Mouse (Mus musculus) lung, postnatal 0 days (tissue): ENCODE results near the gene Yipf3. TPM values are rescaled to one million over a fixed set of nuclear protein-coding genes. Genes with fewer than 3 reads are reported as not detected.

ENCODE experiments used
- ATAC-seq: fragments of 200-750 bp; cut with Nextera tagmentation; 2 replicates; pipeline ENCODE4 v1.8.0; 2017; ENCODE audit warnings: moderate library complexity
- DNase-seq: peaks from one replicate; pipeline ENCODE4 v3.0.0-alpha.2; 2016; ENCODE audit warnings: low spot score
- H3K27ac ChIP-seq: fragments of 300-500 bp; sonication (generic); 2 replicates; pipeline ENCODE4 v1.5.1; 2014; ENCODE audit warnings: antibody characterized with exemption, mild to moderate bottlenecking, low read length, mixed read lengths
- H3K27me3 ChIP-seq: fragments of 300-500 bp; sonication (generic); replicated peaks from 2 replicates; pipeline ENCODE4 v1.6.1; 2014; ENCODE audit warnings: low read length, mixed read lengths; ENCODE audit not compliant: insufficient read depth
- H3K36me3 ChIP-seq: fragments of 300-500 bp; sonication (generic); 2 replicates; pipeline ENCODE4 v1.6.1; 2014; ENCODE audit warnings: low read length, mixed read lengths; ENCODE audit not compliant: insufficient read depth
- H3K4me1 ChIP-seq: fragments of 300-500 bp; sonication (generic); 2 replicates; pipeline ENCODE4 v1.6.1; 2014; ENCODE audit warnings: antibody characterized with exemption, low read depth, low read length, mixed read lengths; ENCODE audit not compliant: insufficient read depth
- H3K4me2 ChIP-seq: fragments of 300-500 bp; sonication (generic); replicated peaks from 2 replicates; pipeline ENCODE4 v1.6.1; 2014; ENCODE audit warnings: low read depth, mild to moderate bottlenecking, low read length, moderate library complexity, mixed read lengths
- H3K4me3 ChIP-seq: fragments of 300-500 bp; sonication (generic); 2 replicates; pipeline ENCODE4 v1.5.1; 2014; ENCODE audit warnings: low read depth, low read length
- H3K9ac ChIP-seq: fragments of 300-500 bp; sonication (generic); replicated peaks from 2 replicates; pipeline ENCODE4 v1.6.1; 2014; ENCODE audit warnings: low read depth, mild to moderate bottlenecking
- H3K9me3 ChIP-seq: fragments of 300-500 bp; sonication (generic); 2 replicates; pipeline ENCODE4 v1.6.1; 2016; ENCODE audit warnings: low read length, mixed read lengths
- CTCF ChIP-seq: IDR thresholded peaks from 2 replicates; pipeline ENCODE4 v1.5.1; 2016; ENCODE audit warnings: antibody characterized with exemption, mild to moderate bottlenecking
- EP300 ChIP-seq: IDR thresholded peaks from 2 replicates; pipeline ENCODE4 v1.6.1; 2016; ENCODE audit warnings: antibody characterized with exemption, mild to moderate bottlenecking, control low read depth
- WGBS: fragments of 180-500 bp; shearing (Covaris S2); extraction: QIAGEN DNeasy Blood & Tissue Kit; methylation state at CpG from one replicate; pipeline ENCODE4 v1.1.7; 2014; 5-methylcytosine and 5-hydroxymethylcytosine counted together
- polyA plus RNA-seq: library from polyadenylated mRNA; unstranded; fragments of >200 nt; fragmentation: Nextera tagmentation; extraction: Ambion mirVana; gene quantifications from 2 replicates; pipeline ENCODE4 v1.2.1, GENCODE M21; 2015

The Yipf3 gene
- polyA plus RNA-seq, 1 experiment from 2014 or later = 199 TPM

GRCm38 (mm10) chr17:46242274-46242673 lies 5.6 kb upstream of the Yipf3 start:
- Histone ChIP-seq H3K27me3 (no peaks in the 10 kb centered on the region), H3K4me1 (peaks cover 6% of the 10 kb centered on the region; the same call in 1 of the 2 replicates), H3K4me3 (no peak overlapping the region), H3K9me3 (no peaks in the 10 kb centered on the region), H3K4me2 (0 out of 2 replicates have a peak overlapping the region, but pooled peaks have one; percentile 17), H3K9ac (no peak overlapping the region), H3K27ac (peak overlapping the region; percentile 81), H3K36me3 (peaks cover 18% of the 10 kb centered on the region)
- no peak for TF ChIP-seq CTCF
- TF ChIP-seq EP300 = no peak
- DNase-seq = no peak
- 59% methylated on average over 13 of the region's 13 CpGs for WGBS
- ATAC-seq = peak; percentile 35

GRCm38 (mm10) chr17:46242993-46243392 lies 4.9 kb upstream of the Yipf3 start:
- 55% methylated on average over 4 of the region's 4 CpGs for WGBS
- H3K9me3 ChIP-seq = no peaks in the 10 kb centered on the region
- H3K27me3 ChIP-seq = no peaks in the 10 kb centered on the region
- no peak for TF ChIP-seq CTCF
- TF ChIP-seq EP300 = peak; percentile 88
- peak; percentile 90 for DNase-seq
- peaks cover 15% of the 10 kb centered on the region; the same call in 1 of the 2 replicates for H3K36me3 ChIP-seq
- H3K9ac ChIP-seq = no peak overlapping the region
- H3K4me2 ChIP-seq = no peak overlapping the region
- peak overlapping the region; percentile 81 for H3K27ac ChIP-seq
- no peak overlapping the region for H3K4me3 ChIP-seq
- peaks cover 7% of the 10 kb centered on the region; the same call in 1 of the 2 replicates for H3K4me1 ChIP-seq
- ATAC-seq = peak; percentile 81

GRCm38 (mm10) chr17:46243624-46244023 lies 4.3 kb upstream of the Yipf3 start:
- 53% methylated on average over 2 of the region's 2 CpGs for WGBS
- no peak for TF ChIP-seq EP300
- no peak for TF ChIP-seq CTCF

GRCm38 (mm10) chr17:46244579-46244978 lies 3.3 kb upstream of the Yipf3 start:
- peak; percentile 13 for ATAC-seq
- peaks cover 15% of the 10 kb centered on the region for H3K4me1 ChIP-seq
- no peak overlapping the region for H3K9ac ChIP-seq
- H3K27ac ChIP-seq = peak overlapping the region; percentile 78
- no peak overlapping the region for H3K4me2 ChIP-seq
- TF ChIP-seq CTCF (no peak), EP300 (no peak)
- WGBS = 39% methylated on average over 10 of the region's 10 CpGs
- H3K36me3 ChIP-seq = peaks cover 11% of the 10 kb centered on the region; the same call in 1 of the 2 replicates
- DNase-seq = peak; percentile 86
- H3K27me3 ChIP-seq = no peaks in the 10 kb centered on the region
- H3K9me3 ChIP-seq = no peaks in the 10 kb centered on the region
- no peak overlapping the region for H3K4me3 ChIP-seq

More at GRCm38 (mm10) chr17:46243624-46244023, 4.3 kb upstream of the Yipf3 start:
- Histone ChIP-seq H3K36me3 (peaks cover 15% of the 10 kb centered on the region; the same call in 1 of the 2 replicates), H3K4me2 (no peak overlapping the region), H3K27ac (peak overlapping the region; percentile 78), H3K4me3 (no peak overlapping the region), H3K4me1 (peaks cover 9% of the 10 kb centered on the region), H3K9ac (no peak overlapping the region), H3K9me3 (no peaks in the 10 kb centered on the region), H3K27me3 (no peaks in the 10 kb centered on the region)
- ATAC-seq (no peak), DNase-seq (no peak)

GRCm38 (mm10) chr17:46248189-46248522 lies 276 bp downstream of the Yipf3 start:
- Histone ChIP-seq H3K27ac (peak overlapping the region; percentile 91), H3K4me1 (peaks cover 15% of the 10 kb centered on the region), H3K27me3 (no peaks in the 10 kb centered on the region), H3K4me3 (peak overlapping the region; percentile 89), H3K9ac (peak overlapping the region; percentile 99), H3K9me3 (no peaks in the 10 kb centered on the region), H3K4me2 (peak overlapping the region; percentile 74), H3K36me3 (peaks cover 29% of the 10 kb centered on the region; the same call in 1 of the 2 replicates)
- ATAC-seq (peak; percentile 39; the same call in 1 of the 2 replicates), DNase-seq (no peak)
- TF ChIP-seq EP300 (no peak), CTCF (no peak)
- under 1% methylated on average over 37 of the region's 37 CpGs for WGBS

GRCm38 (mm10) chr17:46251174-46251573 lies 3.3 kb downstream of the Yipf3 start:
- DNase-seq (no peak), ATAC-seq (no peak)
- Histone ChIP-seq H3K4me2 (no peak overlapping the region), H3K27ac (no peak overlapping the region), H3K9me3 (no peaks in the 10 kb centered on the region), H3K4me3 (no peak overlapping the region), H3K9ac (no peak overlapping the region), H3K27me3 (peaks cover 9% of the 10 kb centered on the region; the same call in 1 of the 2 replicates), H3K4me1 (peaks cover 16% of the 10 kb centered on the region), H3K36me3 (peaks cover 21% of the 10 kb centered on the region; the same call in 1 of the 2 replicates)
- WGBS = 65% methylated on average over 7 of the region's 7 CpGs
- TF ChIP-seq CTCF (peak; percentile 33), EP300 (no peak)
